Mouse (Mus musculus): ENCODE data around the gene Tmem251. TPM values are rescaled to one million over a fixed set of nuclear protein-coding genes. Genes with fewer than 3 reads are reported as not detected.
A peak's percentile ranks its signal among the peaks of the same experiment; 100 is the strongest.

Gene Tmem251
- polyA plus RNA-seq, 1 experiment from 2014 or later = 6.9 TPM

DNA sequence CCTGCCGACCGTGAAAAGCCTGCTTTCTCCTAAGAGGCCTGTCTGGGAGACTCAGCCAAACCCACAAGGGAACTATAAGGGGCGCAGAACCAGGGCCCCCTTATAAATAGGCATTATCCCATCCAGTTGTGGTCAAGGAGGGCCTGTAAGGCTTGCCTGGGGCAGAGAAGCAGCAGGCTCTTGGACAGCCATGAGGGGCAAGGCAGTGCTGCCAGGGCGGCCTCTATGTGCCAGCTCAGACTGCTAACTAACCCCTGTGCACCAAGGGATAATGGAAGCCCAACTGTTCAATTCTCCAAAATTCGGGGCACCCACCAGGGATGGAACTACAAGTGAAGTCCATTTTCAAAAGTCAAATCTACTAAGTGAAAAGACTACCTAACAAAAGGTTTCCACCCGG is 40.1 kb upstream of the Tmem251 start:
- Histone ChIP-seq H3K9me3 (replicated peaks) (no peaks in the 10 kb centered on the region), H3K4me1 (replicated peaks) (peaks cover 31% of the 10 kb centered on the region), H3K27me3 (no peaks in the 10 kb centered on the region), H3K36me3 (no peaks in the 10 kb centered on the region), H3K27ac (no peak overlapping the region), H3K4me3 (peak overlapping the region; percentile 76), H3K9ac (no peak overlapping the region), H3K4me2 (peak overlapping the region; percentile 95)
- WGBS = 52% methylated on average over 6 of the region's 6 CpGs
- no peak for ATAC-seq (replicated peaks; ENCODE audit: insufficient number of reproducible peaks, insufficient read depth, low FRiP score, low read depth)

GRCm38 (mm10) chr12:102703921-102704408 is 39.6 kb upstream of the Tmem251 start:
- peak overlapping the region; percentile 62 for H3K27ac ChIP-seq
- WGBS = 12% methylated on average over 17 of the region's 17 CpGs
- peak overlapping the region; percentile 76 for H3K4me3 ChIP-seq
- H3K9me3 ChIP-seq (replicated peaks) = no peaks in the 10 kb centered on the region
- H3K36me3 ChIP-seq = no peaks in the 10 kb centered on the region
- H3K4me2 ChIP-seq = peak overlapping the region; percentile 95
- H3K27me3 ChIP-seq = no peaks in the 10 kb centered on the region
- peaks cover 30% of the 10 kb centered on the region for H3K4me1 ChIP-seq (replicated peaks)
- ATAC-seq (replicated peaks; ENCODE audit: insufficient number of reproducible peaks, insufficient read depth, low FRiP score, low read depth) = 0 out of 2 replicates have a peak, but pooled peaks have one; percentile 2
- peak overlapping the region; percentile 90 for H3K9ac ChIP-seq

GRCm38 (mm10) chr12:102704457-102705198 is 38.9 kb upstream of the Tmem251 start, which contains the start of gene Itpk1:
Gene Itpk1 (minus strand): TSS chr12:102704930.
- H3K4me1 ChIP-seq (replicated peaks) = peaks cover 30% of the 10 kb centered on the region
- H3K27ac ChIP-seq = peak within 1 kb of the TSS; percentile 88
- H3K9ac ChIP-seq = peak within 1 kb of the TSS; percentile 90
- peak within 1 kb of the TSS; percentile 76 for H3K4me3 ChIP-seq
- H3K4me2 ChIP-seq = peak within 1 kb of the TSS; percentile 95
- under 1% methylated on average over 75 of the region's 105 CpGs for WGBS
- no peaks in the 10 kb centered on the region for H3K27me3 ChIP-seq
- H3K9me3 ChIP-seq (replicated peaks) = no peaks in the 10 kb centered on the region
- peak; percentile 89 for ATAC-seq (replicated peaks; ENCODE audit: insufficient number of reproducible peaks, insufficient read depth, low FRiP score, low read depth)
- H3K36me3 ChIP-seq = no peaks in the 10 kb centered on the region

GRCm38 (mm10) chr12:102705216-102705871 is 38.2 kb upstream of the Tmem251 start:
- peak; percentile 60 for ATAC-seq (replicated peaks; ENCODE audit: insufficient number of reproducible peaks, insufficient read depth, low FRiP score, low read depth)
- H3K4me3 ChIP-seq = peak overlapping the region; percentile 76
- no peaks in the 10 kb centered on the region for H3K9me3 ChIP-seq (replicated peaks)
- H3K36me3 ChIP-seq = no peaks in the 10 kb centered on the region
- 3% methylated on average over 45 of the region's 45 CpGs for WGBS
- no peaks in the 10 kb centered on the region for H3K27me3 ChIP-seq
- H3K4me1 ChIP-seq (replicated peaks) = peaks cover 30% of the 10 kb centered on the region
- H3K4me2 ChIP-seq = peak overlapping the region; percentile 95
- peak overlapping the region; percentile 90 for H3K9ac ChIP-seq
- peak overlapping the region; percentile 88 for H3K27ac ChIP-seq

- Histone ChIP-seq H3K27ac (0 out of 2 replicates have a peak overlapping the region, but pooled peaks have one; percentile 88), H3K9ac (no peak overlapping the region), H3K4me3 (peak overlapping the region; percentile 76; the same call in 1 of the 2 replicates)
Observed at GRCm38 (mm10) chr12:102705906-102706640, 37.5 kb upstream of the Tmem251 start.

GRCm38 (mm10) chr12:102706833-102707463 is 36.6 kb upstream of the Tmem251 start:
- H3K4me1 ChIP-seq (replicated peaks) = peaks cover 30% of the 10 kb centered on the region
- WGBS = 90% methylated on average over 10 of the region's 10 CpGs

More at GRCm38 (mm10) chr12:102705906-102706640, 37.5 kb upstream of the Tmem251 start:
- peak overlapping the region; percentile 95 for H3K4me2 ChIP-seq
- ATAC-seq (replicated peaks; ENCODE audit: insufficient number of reproducible peaks, insufficient read depth, low FRiP score, low read depth) = no peak
- no peaks in the 10 kb centered on the region for H3K9me3 ChIP-seq (replicated peaks)
- H3K36me3 ChIP-seq = no peaks in the 10 kb centered on the region
- H3K27me3 ChIP-seq = no peaks in the 10 kb centered on the region
- H3K4me1 ChIP-seq (replicated peaks) = peaks cover 30% of the 10 kb centered on the region
- 69% methylated on average over 6 of the region's 6 CpGs for WGBS

GRCm38 (mm10) chr12:102708220-102708619 is 35.3 kb upstream of the Tmem251 start:
- H3K27me3 ChIP-seq = no peaks in the 10 kb centered on the region
- H3K36me3 ChIP-seq = no peaks in the 10 kb centered on the region
- H3K9me3 ChIP-seq (replicated peaks) = no peaks in the 10 kb centered on the region
- ATAC-seq (replicated peaks; ENCODE audit: insufficient number of reproducible peaks, insufficient read depth, low FRiP score, low read depth) = no peak
- H3K9ac ChIP-seq = no peak overlapping the region
- no peak overlapping the region for H3K27ac ChIP-seq
- H3K4me2 ChIP-seq = peak overlapping the region; percentile 58
- H3K4me3 ChIP-seq = peak overlapping the region; percentile 27
- peaks cover 22% of the 10 kb centered on the region for H3K4me1 ChIP-seq (replicated peaks)
- WGBS = 31% methylated on average over 11 of the region's 11 CpGs

More at GRCm38 (mm10) chr12:102706833-102707463, 36.6 kb upstream of the Tmem251 start:
- H3K9ac ChIP-seq = no peak overlapping the region
- no peak overlapping the region for H3K4me2 ChIP-seq
- no peak overlapping the region for H3K4me3 ChIP-seq
- H3K36me3 ChIP-seq = no peaks in the 10 kb centered on the region
- ATAC-seq (replicated peaks; ENCODE audit: insufficient number of reproducible peaks, insufficient read depth, low FRiP score, low read depth) = no peak
- H3K27me3 ChIP-seq = no peaks in the 10 kb centered on the region
- H3K27ac ChIP-seq = no peak overlapping the region
- no peaks in the 10 kb centered on the region for H3K9me3 ChIP-seq (replicated peaks)

GRCm38 (mm10) chr12:102709896-102710295 is 33.7 kb upstream of the Tmem251 start:
- H3K27ac ChIP-seq = no peak overlapping the region
- no peak for ATAC-seq (replicated peaks; ENCODE audit: insufficient number of reproducible peaks, insufficient read depth, low FRiP score, low read depth)
- H3K9me3 ChIP-seq (replicated peaks) = no peaks in the 10 kb centered on the region
- no peak overlapping the region for H3K9ac ChIP-seq
- H3K4me1 ChIP-seq (replicated peaks) = peaks cover 12% of the 10 kb centered on the region
- no peak overlapping the region for H3K4me3 ChIP-seq
- H3K27me3 ChIP-seq = no peaks in the 10 kb centered on the region
- no peaks in the 10 kb centered on the region for H3K36me3 ChIP-seq
- WGBS = 84% methylated on average over 5 of the region's 5 CpGs
- no peak overlapping the region for H3K4me2 ChIP-seq

GRCm38 (mm10) chr12:102710851-102711375 is 32.6 kb upstream of the Tmem251 start:
- H3K9ac ChIP-seq = no peak overlapping the region
- no peaks in the 10 kb centered on the region for H3K9me3 ChIP-seq (replicated peaks)
- H3K27ac ChIP-seq = no peak overlapping the region
- no peak overlapping the region for H3K4me3 ChIP-seq
- no peak for ATAC-seq (replicated peaks; ENCODE audit: insufficient number of reproducible peaks, insufficient read depth, low FRiP score, low read depth)
- no peaks in the 10 kb centered on the region for H3K27me3 ChIP-seq
- H3K4me2 ChIP-seq = no peak overlapping the region
- H3K36me3 ChIP-seq = no peaks in the 10 kb centered on the region
- 62% methylated on average over 4 of the region's 4 CpGs for WGBS
- peaks cover 4% of the 10 kb centered on the region for H3K4me1 ChIP-seq (replicated peaks)

DNA sequence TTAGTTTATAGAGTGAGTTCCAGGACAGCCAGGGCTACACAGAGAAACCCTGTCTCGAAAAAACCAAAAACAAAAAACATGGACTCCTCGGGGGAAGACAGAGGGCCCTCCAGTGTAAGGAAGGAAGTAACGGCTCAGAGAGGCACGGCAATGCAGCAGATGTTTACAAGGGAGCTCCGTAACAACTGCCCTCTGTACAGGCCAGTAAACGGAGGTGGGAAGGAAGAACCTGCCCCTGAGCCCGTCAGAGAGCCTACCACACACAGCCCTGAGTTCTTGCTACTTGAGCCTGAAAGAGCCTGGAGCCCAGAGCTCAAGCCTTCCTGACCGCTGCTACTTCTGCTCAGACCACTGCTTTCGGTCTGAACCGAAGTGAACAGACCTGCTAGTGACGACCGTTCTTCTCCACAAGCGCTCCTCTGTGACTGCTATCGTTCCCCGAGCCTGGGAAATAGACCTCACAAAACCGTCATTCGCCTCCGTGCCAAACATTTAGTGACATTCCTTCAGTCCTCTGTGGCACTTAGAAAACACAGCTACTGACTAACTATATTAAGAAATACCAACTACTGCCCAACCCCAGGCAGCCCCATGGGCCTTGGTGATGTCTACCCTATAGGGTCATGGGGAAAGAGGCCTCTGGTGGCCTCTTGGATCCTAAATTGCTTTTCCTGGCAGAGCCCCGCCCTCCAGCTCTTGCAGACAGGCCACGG is 30.3 kb upstream of the Tmem251 start:
- Histone ChIP-seq H3K4me1 (replicated peaks) (0 out of 2 replicates have a peak, but pooled peaks cover 3% of the 10 kb centered on the region), H3K4me3 (no peak overlapping the region), H3K4me2 (0 out of 2 replicates have a peak overlapping the region, but pooled peaks have one; percentile 18), H3K27ac (no peak overlapping the region), H3K27me3 (no peaks in the 10 kb centered on the region), H3K36me3 (no peaks in the 10 kb centered on the region), H3K9ac (no peak overlapping the region), H3K9me3 (replicated peaks) (no peaks in the 10 kb centered on the region)
- ATAC-seq (replicated peaks; ENCODE audit: insufficient number of reproducible peaks, insufficient read depth, low FRiP score, low read depth) = no peak
- 60% methylated on average over 20 of the region's 20 CpGs for WGBS
